Mouse (Mus musculus) intestine, embryonic 15.5 days (tissue): ENCODE results near the gene Smarcc2. TPM values are rescaled to one million over a fixed set of nuclear protein-coding genes. Genes with fewer than 3 reads are reported as not detected.

Experiments
- ATAC-seq: fragments of 200-750 bp; cut with Nextera tagmentation; 2 replicates; pipeline ENCODE4 v1.8.0; 2017; ENCODE audit warnings: moderate TSS enrichment, moderate library complexity
- H3K27ac ChIP-seq: fragments of 300-500 bp; sonication (generic); 2 replicates; pipeline ENCODE4 v1.5.1; 2015; ENCODE audit warnings: mild to moderate bottlenecking, inconsistent platforms
- H3K27me3 ChIP-seq: fragments of 300-500 bp; sonication (generic); replicated peaks from 2 replicates; pipeline ENCODE4 v1.6.1; 2015; ENCODE audit warnings: inconsistent platforms
- H3K36me3 ChIP-seq: fragments of 300-500 bp; sonication (generic); 2 replicates; pipeline ENCODE4 v1.6.1; 2015; ENCODE audit warnings: inconsistent platforms
- H3K4me1 ChIP-seq: fragments of 300-500 bp; sonication (generic); replicated peaks from 2 replicates; pipeline ENCODE4 v1.6.1; 2015; ENCODE audit warnings: inconsistent platforms
- H3K4me2 ChIP-seq: fragments of 300-500 bp; sonication (generic); replicated peaks from 2 replicates; pipeline ENCODE4 v1.6.1; 2015; ENCODE audit warnings: mild to moderate bottlenecking, inconsistent platforms
- H3K4me3 ChIP-seq: fragments of 300-500 bp; sonication (generic); replicated peaks from 2 replicates; pipeline ENCODE4 v1.5.1; 2015; ENCODE audit warnings: inconsistent platforms
- H3K9ac ChIP-seq: fragments of 300-500 bp; sonication (generic); 2 replicates; pipeline ENCODE4 v1.6.1; 2015; ENCODE audit warnings: inconsistent platforms
- H3K9me3 ChIP-seq: fragments of 300-500 bp; sonication (generic); 2 replicates; pipeline ENCODE4 v1.6.1; 2016; ENCODE audit warnings: inconsistent platforms
- WGBS: fragments of 180-500 bp; shearing (Covaris S2); methylation state at CpG from one replicate; pipeline ENCODE4 v1.1.7; 2015; 5-methylcytosine and 5-hydroxymethylcytosine counted together
- polyA plus RNA-seq: library from polyadenylated mRNA; unstranded; fragments of >200 nt; fragmentation: Nextera tagmentation; extraction: Ambion mirVana; gene quantifications from 2 replicates; pipeline ENCODE4 v1.2.1, GENCODE M21; 2015

The Smarcc2 gene
- polyA plus RNA-seq, 1 experiment from 2014 or later, result 62.5 TPM

DNA sequence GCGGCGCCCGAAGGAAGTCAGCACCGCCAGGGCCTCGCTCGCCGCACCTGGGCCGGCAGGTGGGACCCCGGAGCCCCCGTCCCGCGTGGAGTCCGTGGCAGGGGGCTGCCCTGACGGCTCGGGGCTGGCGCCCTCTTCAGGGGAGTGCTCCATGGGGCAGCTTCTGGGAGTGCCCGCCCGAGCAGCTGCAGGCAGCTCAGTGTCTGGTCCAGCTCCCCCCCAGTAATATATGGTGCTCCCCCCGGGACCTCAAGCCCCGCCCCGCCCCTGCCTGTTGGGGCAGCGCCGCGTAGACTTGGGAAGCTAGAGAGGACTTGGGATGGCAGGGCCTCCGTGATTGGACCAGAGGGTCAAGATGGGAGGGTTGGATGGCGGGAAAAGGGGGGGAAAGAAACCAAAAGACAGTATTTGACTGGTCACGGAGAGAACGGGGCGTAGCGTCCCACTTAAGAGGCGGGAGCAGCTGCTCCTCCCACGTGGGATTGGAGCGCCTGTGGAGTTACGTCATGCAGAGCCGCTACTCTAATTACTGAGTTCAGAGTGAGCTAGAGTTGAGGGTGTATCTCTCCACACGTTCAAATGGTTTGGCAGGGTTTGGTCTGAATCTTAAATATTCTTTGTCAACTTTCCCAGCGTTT is 66.7 kb downstream of the Smarcc2 start, which contains the start of gene Esyt1:
TSS of gene Esyt1 (minus strand) at position 201 of the 638 bp plus-strand sequence.
- peak within 1 kb of the TSS; percentile 82 for H3K9ac ChIP-seq
- WGBS, result 0% methylated on average over 37 of the region's 37 CpGs
- H3K36me3 ChIP-seq, result 0 out of 2 replicates have a peak, but pooled peaks cover 5% of the 10 kb centered on the region
- peak within 1 kb of the TSS; percentile 87 for H3K27ac ChIP-seq
- H3K4me2 ChIP-seq, result peak within 1 kb of the TSS; percentile 95
- H3K4me3 ChIP-seq, result peak within 1 kb of the TSS; percentile 74
- no peaks in the 10 kb centered on the region for H3K9me3 ChIP-seq
- H3K4me1 ChIP-seq, result peaks cover 9% of the 10 kb centered on the region
- ATAC-seq, result peak; percentile 98
- H3K27me3 ChIP-seq, result no peaks in the 10 kb centered on the region

DNA sequence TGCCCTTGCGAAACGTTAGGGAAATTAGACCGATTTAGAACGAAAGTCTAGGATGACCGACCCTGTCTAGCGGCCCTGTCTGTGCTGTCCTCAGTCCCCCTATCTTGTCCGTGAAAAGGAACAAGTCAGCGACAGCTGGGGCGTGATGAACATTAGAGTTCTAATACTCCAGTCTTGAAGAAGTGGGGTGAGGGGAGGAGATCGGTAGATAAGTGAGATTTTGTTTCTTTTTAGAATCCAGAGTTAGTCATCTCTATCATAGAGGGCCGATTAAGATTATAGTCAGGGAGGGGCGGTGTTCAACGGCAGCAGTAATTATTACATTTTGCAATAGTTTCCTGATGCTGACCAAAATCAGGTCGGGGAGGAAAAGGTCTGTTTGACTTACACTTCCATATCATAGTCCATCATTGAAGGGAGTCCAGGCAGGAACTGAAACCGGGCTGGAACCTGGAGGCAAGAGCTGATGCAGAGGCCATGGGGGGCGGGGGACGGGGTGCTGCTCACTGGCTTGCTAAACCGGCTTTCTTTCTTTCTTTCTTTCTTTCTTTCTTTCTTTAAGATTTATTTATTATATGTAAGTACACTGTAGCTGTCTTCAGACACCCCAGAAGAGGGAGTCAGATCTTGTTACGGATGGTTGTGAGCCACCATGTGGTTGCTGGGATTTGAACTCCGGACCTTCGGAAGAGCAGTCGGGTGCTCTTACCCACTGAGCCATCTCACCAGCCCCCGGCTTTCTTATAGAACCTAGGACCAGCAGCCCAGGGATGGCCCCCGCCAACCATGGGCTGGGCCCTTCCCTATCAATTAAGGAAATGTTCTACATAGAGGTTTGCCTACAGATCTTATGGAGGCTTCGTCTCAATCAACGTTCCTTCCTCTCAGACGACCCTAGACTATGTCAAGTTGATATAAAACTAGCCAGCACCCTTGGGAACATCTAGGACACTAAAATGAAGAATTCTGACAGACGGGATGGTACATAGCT is 67.6 kb downstream of the Smarcc2 start:
- Histone ChIP-seq H3K36me3 (no peaks in the 10 kb centered on the region), H3K27ac (peak overlapping the region; percentile 32; the same call in 1 of the 2 replicates), H3K27me3 (no peaks in the 10 kb centered on the region), H3K9me3 (no peaks in the 10 kb centered on the region), H3K4me1 (peaks cover 9% of the 10 kb centered on the region), H3K4me2 (peak overlapping the region; percentile 95), H3K9ac (peak overlapping the region; percentile 36), H3K4me3 (peak overlapping the region; percentile 74)
- ATAC-seq, result 0 out of 2 replicates have a peak, but pooled peaks have one; percentile 24
- WGBS, result 27% methylated on average over 28 of the region's 28 CpGs

GRCm38 (mm10) chr10:128535206-128535605 is 76.2 kb downstream of the Smarcc2 start:
- whole genome bisulfite sequencing, result 77% methylated on average over 2 of the region's 2 CpGs
- no peak for ATAC-seq
- H3K4me1 ChIP-seq, result no peaks in the 10 kb centered on the region
- H3K4me3 ChIP-seq, result no peak overlapping the region
- H3K9ac ChIP-seq, result no peak overlapping the region
- H3K27me3 ChIP-seq, result no peaks in the 10 kb centered on the region
- H3K27ac ChIP-seq, result no peak overlapping the region
- no peaks in the 10 kb centered on the region for H3K9me3 ChIP-seq
- H3K36me3 ChIP-seq, result no peaks in the 10 kb centered on the region
- H3K4me2 ChIP-seq, result no peak overlapping the region

GRCm38 (mm10) chr10:128535624-128536265 is 76.7 kb downstream of the Smarcc2 start:
- no peaks in the 10 kb centered on the region for H3K36me3 ChIP-seq
- no peaks in the 10 kb centered on the region for H3K4me1 ChIP-seq
- no peaks in the 10 kb centered on the region for H3K9me3 ChIP-seq
- 0 out of 2 replicates have a peak overlapping the region, but pooled peaks have one; percentile 0 for H3K4me3 ChIP-seq
- no peak overlapping the region for H3K27ac ChIP-seq
- no peak overlapping the region for H3K9ac ChIP-seq
- WGBS, result 76% methylated on average over 4 of the region's 4 CpGs
- H3K4me2 ChIP-seq, result peak overlapping the region; percentile 43
- peak; percentile 29 for ATAC-seq
- no peaks in the 10 kb centered on the region for H3K27me3 ChIP-seq

GRCm38 (mm10) chr10:128536266-128536940 is 77.4 kb downstream of the Smarcc2 start:
- Histone ChIP-seq H3K9me3 (no peaks in the 10 kb centered on the region), H3K27me3 (no peaks in the 10 kb centered on the region), H3K4me1 (no peaks in the 10 kb centered on the region), H3K9ac (no peak overlapping the region), H3K27ac (peak overlapping the region; percentile 2; the same call in 1 of the 2 replicates), H3K36me3 (no peaks in the 10 kb centered on the region), H3K4me2 (peak overlapping the region; percentile 43), H3K4me3 (0 out of 2 replicates have a peak overlapping the region, but pooled peaks have one; percentile 0)
- ATAC-seq, result peak; percentile 95
- WGBS, result 14% methylated on average over 18 of the region's 18 CpGs

DNA sequence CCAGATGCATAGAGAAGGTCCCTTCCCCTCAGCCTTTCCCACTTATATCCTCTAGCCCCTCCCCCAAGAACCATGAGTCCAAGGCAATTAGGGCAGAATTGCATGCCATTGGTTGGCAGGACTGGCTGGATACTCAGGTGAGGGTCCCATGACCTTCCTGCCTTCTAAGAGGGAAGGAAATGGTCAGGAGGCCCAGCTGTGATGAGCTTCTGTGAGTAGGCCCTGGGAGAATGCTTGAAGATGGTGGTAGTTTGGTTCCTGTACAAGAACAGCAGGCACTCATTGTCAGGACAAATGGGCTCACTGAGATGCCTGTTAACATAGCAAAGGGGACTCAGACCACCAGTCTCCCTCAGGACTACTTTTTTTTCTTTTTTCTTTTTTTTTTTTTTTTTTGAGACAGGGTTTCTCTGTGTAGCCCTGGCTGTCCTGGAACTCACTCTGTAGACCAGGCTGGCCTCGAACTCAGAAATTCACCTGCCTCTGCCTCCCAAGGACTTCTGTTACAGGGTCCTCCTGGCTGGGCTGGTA is 79.4 kb downstream of the Smarcc2 start:
- Histone ChIP-seq H3K4me3 (no peak overlapping the region), H3K36me3 (0 out of 2 replicates have a peak, but pooled peaks cover 4% of the 10 kb centered on the region), H3K4me2 (no peak overlapping the region), H3K4me1 (no peaks in the 10 kb centered on the region), H3K9me3 (no peaks in the 10 kb centered on the region), H3K27ac (no peak overlapping the region), H3K9ac (no peak overlapping the region), H3K27me3 (no peaks in the 10 kb centered on the region)
- 91% methylated on average over 1 of the region's 1 CpGs for WGBS
- no peak for ATAC-seq

Other genes with a start within 250 kb of the Smarcc2 start
- gene Spryd4, start 247.4 kb upstream of the Smarcc2 start, polyA plus RNA-seq, result 34.8 and 35.9 TPM in 2 replicates
- gene Mip, start 233.4 kb upstream of the Smarcc2 start, polyA plus RNA-seq, result 0.19 TPM in 1 of 2 replicates, not detected in the other
- gene Timeless, start 227.2 kb upstream of the Smarcc2 start, polyA plus RNA-seq, result 40.8 and 41.3 TPM in 2 replicates
- gene Apon, start 205.2 kb upstream of the Smarcc2 start, polyA plus RNA-seq, result 0.26 and 0.35 TPM in 2 replicates
- gene Apof, start 190.6 kb upstream of the Smarcc2 start, polyA plus RNA-seq, result 1.6 and 2.9 TPM in 2 replicates
- 15.1 and 15.4 TPM in 2 replicates for gene Stat2, start 188.7 kb upstream of the Smarcc2 start, polyA plus RNA-seq
- 0.21 and 0.31 TPM in 2 replicates for gene Il23a, start 160.5 kb upstream of the Smarcc2 start, polyA plus RNA-seq
- 26.2 TPM in 2 replicates for gene Pan2, start 155.9 kb upstream of the Smarcc2 start, polyA plus RNA-seq
- 303 and 328 TPM in 2 replicates for gene Cnpy2, start 136.8 kb upstream of the Smarcc2 start, polyA plus RNA-seq
- 269 and 282 TPM in 2 replicates for gene Cs, start 121.5 kb upstream of the Smarcc2 start, polyA plus RNA-seq
- gene Coq10a, start 90.3 kb upstream of the Smarcc2 start, polyA plus RNA-seq, result 13.7 TPM in 2 replicates
- gene Ankrd52, start 82.1 kb upstream of the Smarcc2 start, polyA plus RNA-seq, result 10.0 and 11.5 TPM in 2 replicates
- 114 and 141 TPM in 2 replicates for gene Slc39a5, start 58.0 kb upstream of the Smarcc2 start, polyA plus RNA-seq
- 87.9 and 97.1 TPM in 2 replicates for gene Nabp2, start 47.8 kb upstream of the Smarcc2 start, polyA plus RNA-seq
- gene Rnf41, start 47.6 kb upstream of the Smarcc2 start, polyA plus RNA-seq, result 36.6 and 37.5 TPM in 2 replicates
- gene Myl6, start 34.9 kb downstream of the Smarcc2 start, polyA plus RNA-seq, result 1,676 and 1,825 TPM in 2 replicates
- 2.4 and 2.7 TPM in 2 replicates for gene Myl6b, start 39.4 kb downstream of the Smarcc2 start, polyA plus RNA-seq
- gene Esyt1, start 66.6 kb downstream of the Smarcc2 start, polyA plus RNA-seq, result 28.4 and 29.3 TPM in 2 replicates
- 14.5 and 15.2 TPM in 2 replicates for gene Zc3h10, start 88.5 kb downstream of the Smarcc2 start, polyA plus RNA-seq
- gene Rpl41, start 90.1 kb downstream of the Smarcc2 start, polyA plus RNA-seq, result 3,667 and 3,915 TPM in 2 replicates
- 205 and 210 TPM in 2 replicates for gene Pa2g4, start 106.7 kb downstream of the Smarcc2 start, polyA plus RNA-seq
- 30.5 and 31.5 TPM in 2 replicates for gene Erbb3, start 130.4 kb downstream of the Smarcc2 start, polyA plus RNA-seq
- 693 and 768 TPM in 2 replicates for gene Rps26, start 167.5 kb downstream of the Smarcc2 start, polyA plus RNA-seq
- gene Ikzf4, start 186.7 kb downstream of the Smarcc2 start, polyA plus RNA-seq, result 1.9 and 2.2 TPM in 2 replicates
- gene Suox, start 214.8 kb downstream of the Smarcc2 start, polyA plus RNA-seq, result 11.9 and 12.1 TPM in 2 replicates
- 59.0 and 60.5 TPM in 2 replicates for gene Rab5b, start 237.0 kb downstream of the Smarcc2 start, polyA plus RNA-seq
- 1.0 and 1.1 TPM in 2 replicates for gene Pmel, start 244.9 kb downstream of the Smarcc2 start, polyA plus RNA-seq
- gene Cdk2, start 245.8 kb downstream of the Smarcc2 start, polyA plus RNA-seq, result 72.7 and 80.9 TPM in 2 replicates